Mouse (Mus musculus): Measurements from ENCODE around the gene Klf12. TPM values are rescaled to one million over a fixed set of nuclear protein-coding genes. Genes with fewer than 3 reads are reported as not detected.

Gene Klf12
- total RNA-seq, 2 experiments from 2014 or later = 1.2 TPM; not detected in 1

DNA sequence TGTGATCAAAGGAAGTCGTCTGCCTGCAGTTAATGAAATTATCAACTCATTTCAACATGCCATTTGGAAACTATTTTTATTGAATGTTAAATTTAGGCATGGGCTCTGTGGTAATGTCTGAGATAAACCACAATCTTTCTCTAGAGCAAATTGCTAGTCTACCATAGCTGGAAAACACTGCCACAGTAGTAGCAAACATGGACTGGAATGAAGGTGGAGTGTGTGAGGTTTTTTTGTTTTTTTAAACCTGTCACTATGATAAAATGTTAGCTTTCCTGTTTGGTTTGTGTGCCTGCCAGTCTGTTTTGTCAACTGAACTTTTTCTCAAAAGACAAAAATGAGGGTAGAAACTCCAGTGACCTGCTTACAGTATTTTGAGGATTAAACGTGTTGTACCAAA is 230.3 kb downstream of the Klf12 start:
- ATAC-seq (replicated peaks; ENCODE audit: poor library complexity) = no peak

DNA sequence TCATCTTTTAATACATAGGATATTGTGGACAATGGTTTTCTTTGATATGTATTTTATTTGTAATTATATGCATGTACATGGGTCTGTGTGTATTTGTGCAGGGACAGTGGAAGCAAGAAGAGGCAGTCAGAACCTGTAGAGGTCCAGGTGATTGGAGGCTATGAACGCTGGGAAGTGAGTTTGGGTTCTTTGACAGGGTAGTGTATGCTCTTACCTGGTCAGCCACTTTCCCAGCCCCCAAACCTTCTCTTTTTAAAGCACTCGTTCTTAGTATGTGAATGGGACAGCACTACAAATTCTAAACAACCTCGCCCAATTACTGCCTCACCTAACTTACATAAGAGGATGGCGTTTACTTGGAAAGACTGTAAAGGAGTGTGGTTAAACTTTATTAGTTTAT is 231.0 kb downstream of the Klf12 start:
- ATAC-seq (replicated peaks; ENCODE audit: poor library complexity) = no peak

DNA sequence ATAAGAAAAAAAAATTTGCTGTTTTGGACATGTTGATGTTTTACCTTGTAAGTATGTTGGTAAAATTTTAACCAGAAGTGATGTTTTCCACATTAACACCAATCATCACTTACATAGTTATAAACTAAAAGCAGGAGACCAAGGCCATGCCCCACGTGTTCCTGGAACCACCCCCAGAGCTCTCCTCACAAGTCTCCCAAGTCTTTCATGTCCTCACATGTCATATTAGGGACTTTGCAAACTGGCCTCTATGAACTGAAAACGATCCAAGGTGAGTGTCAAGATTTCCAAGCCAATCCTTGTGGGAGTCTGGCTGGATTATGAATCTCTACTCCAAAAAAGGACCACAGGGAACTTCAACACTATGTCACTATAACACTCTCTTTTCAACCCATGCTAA is 231.6 kb downstream of the Klf12 start:
- ATAC-seq (replicated peaks; ENCODE audit: poor library complexity) = no peak

DNA sequence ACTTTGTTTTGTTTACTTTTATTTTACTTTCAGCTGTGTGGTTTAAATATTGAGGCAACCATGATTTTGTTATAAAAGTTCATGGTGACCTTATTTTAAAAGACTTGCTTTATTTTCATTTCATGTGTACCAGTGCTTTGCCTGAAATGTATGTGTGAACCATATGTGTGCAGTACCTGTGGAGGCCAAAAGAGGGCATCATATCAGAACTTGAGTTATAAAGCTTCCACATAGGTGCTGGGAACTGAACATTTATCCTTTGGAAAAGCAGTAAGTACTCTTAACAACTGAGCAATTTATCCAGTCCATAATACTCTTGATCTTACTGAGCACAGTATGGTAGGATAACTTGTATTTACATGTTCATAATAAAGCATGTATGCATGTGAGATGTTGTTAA is 239.0 kb downstream of the Klf12 start:
- no peak for ATAC-seq (replicated peaks; ENCODE audit: poor library complexity)

DNA sequence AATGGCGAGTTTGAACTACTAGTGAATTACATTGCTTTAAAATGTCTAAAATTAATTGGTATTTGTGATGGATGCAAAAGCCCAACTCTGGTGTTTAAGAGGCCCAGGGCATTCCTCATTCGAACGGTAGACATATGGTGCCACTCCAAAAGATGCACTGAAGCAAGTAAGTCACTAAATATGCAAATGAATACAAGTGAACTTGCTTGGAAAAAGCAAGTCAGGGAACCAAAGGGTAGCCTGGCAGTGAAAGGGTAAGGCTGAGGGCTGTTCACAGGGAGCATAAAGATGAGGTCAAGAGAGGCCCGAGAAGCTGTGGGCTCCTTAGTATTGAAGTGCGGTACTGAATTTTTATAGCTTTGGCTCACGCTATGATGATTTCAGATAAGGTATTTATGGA is 242.7 kb downstream of the Klf12 start:
- ATAC-seq (replicated peaks; ENCODE audit: poor library complexity) = no peak

DNA sequence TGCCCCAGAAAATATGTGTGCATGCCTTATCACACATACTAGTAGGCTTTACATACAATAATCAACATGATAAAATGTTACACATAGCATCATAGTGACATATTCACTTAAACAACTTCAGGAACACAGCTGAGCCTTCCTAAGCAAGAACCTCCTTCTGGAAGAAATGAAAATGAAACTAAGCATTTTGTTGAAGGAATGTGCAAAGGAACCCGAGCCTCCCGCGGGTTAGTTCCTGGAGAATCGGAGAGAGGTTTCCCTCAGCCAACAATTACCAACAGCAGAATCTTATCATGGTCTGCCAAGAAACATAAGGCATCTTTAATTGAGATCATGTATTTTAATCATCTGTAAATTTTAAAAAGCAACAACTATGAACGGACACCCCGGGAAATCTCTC is 257.8 kb downstream of the Klf12 start:
- ATAC-seq (replicated peaks; ENCODE audit: poor library complexity) = no peak

DNA sequence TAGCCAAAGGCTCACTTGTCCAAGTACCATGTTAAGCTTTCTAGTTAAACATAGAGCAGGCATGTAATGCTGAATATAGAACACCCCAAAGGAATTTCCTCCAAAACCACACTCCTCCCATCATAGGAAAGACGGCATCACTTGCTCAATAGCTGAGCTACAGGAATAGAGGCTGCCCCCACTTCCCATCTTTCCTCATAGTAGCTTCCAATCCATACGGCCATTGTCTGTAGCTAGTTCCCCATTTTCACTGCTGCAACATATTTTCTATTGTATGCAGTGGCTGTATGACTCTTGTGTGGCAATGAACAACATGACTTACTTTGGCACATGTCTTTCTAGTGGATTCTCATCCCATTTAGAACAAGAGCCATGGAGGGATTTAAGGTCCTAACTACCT is 267.3 kb downstream of the Klf12 start:
- ATAC-seq (replicated peaks; ENCODE audit: poor library complexity) = peak; percentile 97

DNA sequence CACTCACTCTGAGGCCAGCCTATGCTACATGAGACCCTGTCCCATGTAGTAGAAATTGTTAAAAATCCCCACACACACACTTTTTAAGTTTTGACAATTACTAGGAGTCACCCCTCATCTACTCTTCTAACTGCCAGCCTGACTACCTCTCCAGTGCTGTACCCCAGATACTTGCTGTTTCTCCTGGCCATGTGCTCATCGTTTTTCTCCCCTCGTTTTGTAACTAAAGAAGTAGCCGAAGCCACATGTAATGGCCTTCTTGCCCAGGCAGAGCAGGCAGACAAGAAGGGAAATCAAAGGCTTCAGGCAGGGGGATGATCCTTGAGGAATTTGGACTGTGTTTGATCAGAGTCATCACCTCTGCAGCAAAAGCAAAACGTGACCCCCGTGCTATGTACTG is 274.0 kb downstream of the Klf12 start:
- ATAC-seq (replicated peaks; ENCODE audit: poor library complexity) = no peak

DNA sequence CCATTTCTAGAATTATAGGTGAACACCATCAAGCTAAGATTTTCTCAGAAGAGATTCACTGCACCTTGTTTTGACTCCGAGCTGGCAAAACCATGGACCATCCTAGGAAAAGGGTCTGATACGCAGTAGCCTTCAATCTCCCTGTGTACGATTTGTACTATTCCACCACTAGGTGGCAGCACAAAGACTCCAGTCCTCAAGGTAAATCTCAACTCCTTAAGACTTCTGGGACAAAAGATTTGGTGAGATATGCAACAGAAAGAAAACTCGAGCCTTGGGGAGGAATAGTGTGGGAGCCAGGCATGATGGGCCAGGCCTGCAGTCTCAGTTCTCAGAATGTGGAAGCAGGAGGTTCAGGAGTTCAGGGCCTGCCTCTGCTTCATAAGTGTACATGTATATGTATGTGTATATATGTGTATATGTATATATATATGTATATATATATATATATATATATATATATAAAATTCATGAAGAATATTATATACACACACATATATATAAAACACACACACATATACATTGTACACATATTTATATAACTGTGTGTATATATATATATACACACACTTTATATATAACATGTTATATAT is 274.6 kb downstream of the Klf12 start:
- ATAC-seq (replicated peaks; ENCODE audit: poor library complexity) = peak; percentile 82

DNA sequence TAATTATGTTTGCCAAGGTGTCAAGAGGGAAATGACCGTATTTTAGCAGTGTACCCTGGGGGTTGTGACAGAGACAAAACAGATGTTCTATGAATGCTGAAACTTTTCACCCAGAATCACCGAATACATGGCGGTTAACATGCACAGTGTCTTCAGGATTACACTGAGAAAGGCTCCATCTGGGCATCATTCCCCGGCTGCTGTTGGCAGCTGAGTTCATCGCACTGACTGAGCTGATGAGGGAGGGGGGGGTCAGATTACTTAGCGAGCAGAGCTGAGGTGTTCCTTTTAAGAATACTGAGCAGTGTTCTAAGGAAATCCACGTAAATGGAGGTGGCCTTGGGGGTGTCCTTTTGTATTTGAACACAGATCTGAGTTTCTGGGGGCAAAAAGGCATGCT is 301.0 kb downstream of the Klf12 start:
- no peak for ATAC-seq (replicated peaks; ENCODE audit: poor library complexity)

DNA sequence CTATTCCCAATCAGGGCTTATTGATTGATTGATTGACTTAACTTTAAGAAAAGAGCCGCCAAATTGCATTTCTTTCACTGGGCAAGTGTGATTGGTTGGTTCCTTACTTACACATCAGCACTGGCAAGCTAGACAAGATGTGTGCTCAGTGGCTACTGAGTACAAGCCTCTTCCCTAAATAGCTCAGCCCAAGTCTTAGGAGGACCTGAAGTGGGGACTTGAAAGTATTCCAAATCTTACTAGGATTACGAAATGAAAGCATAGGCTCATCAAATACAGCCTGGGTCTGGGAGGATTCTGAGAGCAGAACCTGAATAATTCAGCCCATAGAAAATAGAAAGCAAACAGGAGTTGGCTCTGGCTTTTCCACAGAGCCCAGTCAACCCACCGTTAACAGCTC is 303.3 kb downstream of the Klf12 start:
- ATAC-seq (replicated peaks; ENCODE audit: poor library complexity) = no peak

DNA sequence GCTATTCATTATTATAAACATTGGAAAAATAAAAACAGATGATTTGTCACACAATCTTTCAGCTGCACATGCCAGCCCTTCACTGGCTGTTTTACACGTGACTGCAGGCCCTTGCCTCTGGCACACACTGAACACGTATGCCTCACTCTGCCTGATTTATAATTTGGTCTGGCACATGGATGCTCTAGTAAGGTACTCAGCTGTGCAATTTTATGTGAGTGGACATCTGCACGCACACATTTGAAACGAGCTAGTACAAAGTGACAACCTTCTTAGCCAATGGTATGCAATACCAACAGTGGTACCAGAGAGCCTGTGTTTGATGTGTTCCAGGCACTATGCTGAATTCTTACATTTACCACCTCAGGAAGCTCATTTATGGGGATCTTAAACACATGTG is 316.6 kb downstream of the Klf12 start:
- no peak for ATAC-seq (replicated peaks; ENCODE audit: poor library complexity)

DNA sequence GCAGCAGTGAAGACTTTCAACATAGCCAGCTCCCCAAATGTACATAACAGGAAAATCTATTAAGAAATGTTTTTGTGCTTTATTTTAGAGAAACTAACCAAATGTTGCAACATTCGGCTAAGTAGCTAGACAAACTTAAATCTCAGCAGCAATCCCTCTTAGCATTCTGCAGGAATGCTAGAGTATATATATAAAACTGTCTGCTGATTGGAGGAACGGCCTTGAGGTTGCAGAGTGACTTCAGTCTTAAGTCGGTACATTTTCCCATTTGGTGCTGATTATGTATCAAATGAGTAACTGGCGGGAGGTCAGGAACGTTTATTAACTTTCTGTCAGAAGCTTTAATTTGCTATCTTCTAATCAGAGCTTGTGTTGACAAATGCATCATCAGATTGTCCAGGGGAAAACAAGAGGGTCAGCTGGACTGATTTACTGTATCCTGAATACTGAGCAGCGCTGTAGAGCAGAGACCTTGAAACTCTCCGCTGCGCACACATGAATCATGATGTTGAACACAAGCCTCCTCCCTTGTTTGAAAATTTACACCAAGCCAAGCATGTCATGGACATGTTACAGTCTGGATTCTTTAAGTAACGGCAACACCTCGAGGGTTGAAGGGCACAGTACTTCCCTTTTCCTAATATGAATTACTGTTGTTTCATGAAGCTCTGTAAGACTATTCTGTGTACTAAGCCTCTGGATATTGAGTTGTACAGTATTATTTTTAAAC is 323.8 kb downstream of the Klf12 start:
- ATAC-seq (replicated peaks; ENCODE audit: poor library complexity) = 0 out of 2 replicates have a peak, but pooled peaks have one; percentile 23

DNA sequence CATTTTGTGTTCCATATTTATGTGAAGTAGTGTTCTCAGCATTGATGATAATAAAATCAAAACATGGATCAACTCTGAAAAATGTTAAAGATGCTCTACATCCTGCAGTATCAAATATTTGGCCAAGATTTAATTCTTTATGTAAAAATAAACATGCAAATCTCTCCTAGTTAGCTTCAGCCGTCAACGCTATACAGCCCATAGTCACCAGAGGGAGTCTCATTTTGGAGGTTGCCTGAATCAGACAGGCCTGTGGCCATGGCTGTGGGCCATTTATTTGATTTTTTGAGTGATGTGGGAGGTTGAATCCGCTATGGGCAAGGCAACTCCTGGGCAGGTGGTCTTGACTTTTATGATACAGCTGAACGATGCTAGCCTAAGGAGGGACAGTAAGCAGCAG is 329.3 kb downstream of the Klf12 start:
- no peak for ATAC-seq (replicated peaks; ENCODE audit: poor library complexity)

DNA sequence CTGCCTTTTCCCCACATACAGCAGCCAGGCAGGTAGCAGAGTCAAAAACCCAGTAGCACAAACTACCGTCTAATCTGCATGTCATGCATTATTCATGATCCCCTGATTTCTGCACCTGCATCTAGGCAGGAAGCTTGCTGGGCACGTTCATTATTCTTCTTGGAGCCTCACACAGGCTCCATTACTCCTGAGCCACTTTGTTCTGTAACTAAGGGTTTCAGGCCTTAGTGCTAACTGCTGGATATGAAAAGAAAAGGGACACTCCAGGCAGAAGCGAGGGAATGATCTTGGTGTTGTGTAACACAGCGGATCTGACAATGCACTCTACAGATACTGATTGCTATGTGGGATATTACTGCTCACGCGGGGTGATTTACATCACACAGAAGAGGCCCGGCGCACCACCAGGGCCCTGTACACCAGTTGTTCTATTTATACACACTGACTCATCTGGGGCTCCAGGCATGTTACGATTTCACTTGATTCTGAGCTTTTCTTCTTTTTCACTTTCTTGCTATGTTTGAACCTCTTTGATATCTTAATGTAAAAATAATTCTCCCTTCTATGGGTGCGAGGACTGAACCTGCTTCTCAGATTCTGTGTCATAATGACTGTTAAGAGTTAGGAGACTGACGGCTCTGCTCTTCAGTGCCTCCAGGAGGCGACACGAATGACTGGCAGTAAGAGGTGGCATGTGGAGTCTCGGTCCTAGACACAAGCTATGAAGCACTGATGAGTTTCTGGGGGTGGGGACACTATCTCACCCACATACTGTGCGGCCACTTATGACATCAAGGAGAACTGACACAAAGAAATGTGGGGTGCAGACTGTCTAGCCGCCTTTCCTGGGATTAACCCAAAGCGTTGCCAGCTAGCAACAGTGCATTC is 340.0 kb downstream of the Klf12 start:
- ATAC-seq (replicated peaks; ENCODE audit: poor library complexity) = peak; percentile 47

DNA sequence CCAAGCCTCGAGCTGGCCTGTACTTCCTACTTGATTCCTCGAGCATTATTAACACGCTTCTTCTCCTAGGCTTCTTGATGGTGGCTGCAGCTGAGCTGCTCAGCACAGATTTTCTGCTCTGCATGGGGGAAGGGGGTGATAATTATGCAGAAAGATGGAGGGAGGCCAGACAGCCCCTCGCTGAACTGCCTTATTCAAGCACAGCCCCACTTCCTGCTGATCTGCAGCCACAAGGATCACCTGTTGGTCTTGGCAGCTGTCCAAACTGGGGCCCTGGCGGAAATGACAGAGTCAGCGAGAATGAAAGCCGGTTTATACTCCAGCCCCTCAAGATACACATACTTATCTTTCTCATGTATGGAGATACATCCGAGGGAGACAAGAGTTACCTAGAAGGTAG is 341.3 kb downstream of the Klf12 start:
- ATAC-seq (replicated peaks; ENCODE audit: poor library complexity) = peak; percentile 62

DNA sequence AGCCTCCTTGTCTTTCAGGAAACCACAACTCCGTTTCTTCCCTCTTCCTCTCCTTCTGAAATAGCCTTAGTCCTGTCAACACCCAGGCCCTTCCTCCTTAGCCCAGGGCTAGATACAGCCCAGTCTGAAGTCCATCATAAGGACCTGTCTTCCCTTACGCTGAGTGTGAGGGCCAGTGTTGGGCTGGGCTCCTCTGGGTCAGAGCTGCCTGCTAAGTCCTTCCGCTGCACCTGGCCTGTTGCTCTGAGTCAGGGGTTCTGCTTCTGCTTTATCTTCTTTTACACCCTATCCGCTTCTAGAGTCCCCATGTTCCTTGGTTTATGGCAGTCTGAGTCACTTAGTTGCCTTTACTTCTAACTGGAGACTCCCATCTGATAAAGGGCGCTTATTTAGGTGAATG is 351.0 kb downstream of the Klf12 start:
- peak; percentile 77 for ATAC-seq (replicated peaks; ENCODE audit: poor library complexity)

DNA sequence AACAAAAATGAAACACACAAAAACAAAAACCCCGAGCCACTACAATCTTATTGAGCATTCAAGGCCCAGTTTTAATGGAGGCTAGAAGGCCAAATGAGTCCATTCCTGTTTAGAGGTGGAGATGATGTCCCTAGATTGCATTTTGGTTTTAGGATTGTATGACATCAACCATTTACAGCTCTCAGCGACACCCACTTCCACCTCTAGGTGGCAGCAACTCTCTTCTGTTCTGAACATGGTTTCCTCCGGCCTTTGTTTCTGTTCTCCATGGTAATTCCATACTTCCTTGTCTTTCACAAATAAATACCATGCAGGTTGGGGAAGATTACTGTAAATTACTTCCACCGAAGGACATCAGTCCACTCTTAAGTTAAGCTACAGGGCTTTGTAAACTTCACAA is 352.6 kb downstream of the Klf12 start:
- ATAC-seq (replicated peaks; ENCODE audit: poor library complexity) = peak; percentile 90

DNA sequence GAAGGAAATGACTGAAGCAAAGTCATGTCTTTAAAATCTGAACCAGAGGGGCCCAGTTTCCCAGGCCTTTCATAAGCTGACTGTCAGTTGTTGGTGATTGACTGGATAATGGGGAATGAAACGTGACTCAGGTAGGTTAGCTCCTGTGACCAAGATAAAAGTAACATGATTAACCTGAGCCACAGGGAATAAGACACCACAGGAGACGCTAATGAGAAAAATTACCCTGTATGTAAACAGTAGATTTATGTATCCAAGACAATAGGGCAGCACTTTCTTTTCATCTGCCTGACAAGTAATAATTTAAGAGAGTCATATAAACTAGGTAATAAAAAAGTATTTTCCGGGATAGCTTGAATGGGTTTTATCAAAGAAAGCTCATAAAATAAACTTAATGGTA is 372.6 kb downstream of the Klf12 start:
- no peak for ATAC-seq (replicated peaks; ENCODE audit: poor library complexity)

DNA sequence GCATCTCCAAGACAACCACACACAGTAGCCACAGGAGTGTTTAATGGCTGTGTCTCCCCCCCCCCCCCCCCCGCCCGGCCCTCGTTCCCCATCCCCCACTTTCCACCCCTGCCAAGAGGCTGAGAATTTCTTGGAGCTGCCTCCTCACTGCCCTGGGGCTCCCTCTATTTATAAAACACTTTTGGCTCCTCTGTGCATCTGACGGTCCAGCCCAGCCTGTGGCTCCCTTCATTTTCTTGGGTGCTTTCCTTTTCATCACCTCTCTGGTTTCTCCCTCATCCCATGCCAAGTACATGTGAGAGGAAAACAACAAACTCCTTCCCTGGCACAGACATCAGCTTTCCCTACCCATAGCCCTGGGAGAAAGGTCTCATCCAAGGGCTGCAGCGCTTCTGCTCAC is 373.6 kb downstream of the Klf12 start:
- ATAC-seq (replicated peaks; ENCODE audit: poor library complexity) = no peak

DNA sequence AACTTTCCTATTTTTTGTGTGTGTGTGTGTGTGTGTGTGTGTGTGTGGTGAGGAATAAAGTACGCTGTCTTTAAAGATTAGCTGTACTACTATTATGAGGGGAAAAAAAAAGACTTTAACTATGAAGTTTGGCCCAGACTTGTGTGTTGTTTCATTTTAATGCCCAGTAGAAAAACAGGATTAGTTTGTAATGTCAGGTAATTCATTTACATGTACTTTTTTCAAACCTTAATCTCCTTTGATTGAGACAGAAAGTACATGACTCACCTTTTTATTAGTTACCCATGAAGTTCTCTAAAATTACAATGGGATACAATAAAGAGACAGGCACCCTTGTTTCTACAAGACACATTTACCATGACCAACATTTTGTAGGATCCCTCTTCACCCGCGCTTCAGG is 383.6 kb downstream of the Klf12 start:
- no peak for ATAC-seq (replicated peaks; ENCODE audit: poor library complexity)

DNA sequence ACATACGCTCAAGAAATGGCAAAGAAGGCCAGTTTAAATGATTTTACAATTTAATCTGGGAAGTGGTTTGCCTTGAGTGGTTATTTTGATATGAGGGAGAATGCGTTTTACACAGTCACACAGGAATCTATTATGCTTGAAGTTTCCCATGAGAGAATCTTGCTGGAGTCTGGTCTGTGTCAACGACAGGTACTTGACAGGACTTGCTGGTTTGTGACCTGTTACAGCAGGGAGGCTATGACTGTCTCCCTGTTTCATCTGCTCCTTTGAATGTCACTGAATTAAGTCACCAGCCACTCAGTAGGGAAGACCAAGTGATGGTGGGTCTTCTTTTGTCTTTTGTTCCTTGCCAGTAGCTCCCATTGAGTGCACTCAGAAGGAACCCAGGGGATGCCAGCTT is 385.6 kb downstream of the Klf12 start:
- ATAC-seq (replicated peaks; ENCODE audit: poor library complexity) = no peak

Measured in megakaryocyte progenitor cell, adult 5-6 weeks (primary cell).